Mouse (Mus musculus) kidney, adult 2 months (tissue): ENCODE measurements at regions not wholly inside any gene's neighbourhood (a gene's known extent, or its start where the extent isn't known, plus 50 kb on each side); places are given as distances from the start of the nearest gene placed in this dataset.

ENCODE experiments used
- CTCF ChIP-seq: fragments of 200-500 bp; conservative IDR thresholded peaks from 2 replicates; pipeline ENCODE4 v1.5.1; 2011; ENCODE audit warnings: low read depth, mild to moderate bottlenecking, control low read depth, low read length, moderate library complexity, mixed read lengths; ENCODE audit not compliant: insufficient read depth, insufficient read length
- POLR2A ChIP-seq: fragments of 200-500 bp; IDR thresholded peaks from one replicate; pipeline ENCODE4 v1.6.1; 2011; ENCODE audit warnings: low read depth, low read length, control low read depth

DNA sequence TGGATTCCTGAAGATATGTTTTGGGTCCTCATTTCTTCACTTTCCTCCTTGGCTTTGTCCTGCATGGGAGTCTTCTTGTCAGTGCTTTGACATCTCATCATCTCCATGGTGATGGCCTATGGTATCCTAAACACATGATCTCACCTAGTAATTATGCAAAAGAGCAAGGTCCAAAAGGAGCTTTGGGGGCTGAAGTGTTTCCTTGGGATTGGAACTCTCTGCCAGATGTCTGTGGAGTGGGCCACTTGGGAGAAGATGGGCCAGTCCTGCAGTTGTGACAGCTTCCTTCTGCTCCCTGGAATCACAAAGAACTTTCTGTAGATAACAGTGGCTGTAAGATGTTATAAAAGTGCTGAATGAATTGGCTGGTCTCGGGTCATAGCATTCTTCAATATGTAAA lies 182.4 kb downstream of the Ttc32 start:
- TF ChIP-seq POLR2A (no peak), CTCF (no peak)
